Mouse (Mus musculus) C2C12 (cell line): ENCODE data around the gene Zranb3. TPM values are rescaled to one million over a fixed set of nuclear protein-coding genes. Genes with fewer than 3 reads are reported as not detected.

ENCODE experiments used
- H3K27me3 ChIP-seq: one replicate; pipeline ENCODE4 v1.6.1; 2011; ENCODE audit not compliant: control insufficient read depth, insufficient read depth, insufficient read length
- H3K36me3 ChIP-seq: one replicate; pipeline ENCODE4 v1.6.1; 2011; ENCODE audit not compliant: control insufficient read depth, insufficient read depth
- H3K4me3 ChIP-seq: one replicate; pipeline ENCODE4 v1.5.1; 2011; ENCODE audit warnings: mild to moderate bottlenecking, control low read depth; ENCODE audit not compliant: poor library complexity, insufficient read depth, severe bottlenecking
- H3K79me2 ChIP-seq: one replicate; pipeline ENCODE4 v1.6.1; 2011; ENCODE audit not compliant: control insufficient read depth, insufficient read depth
- H3K79me3 ChIP-seq: one replicate; pipeline ENCODE4 v1.6.1; 2011; ENCODE audit warnings: low read depth, control low read depth
- H3ac ChIP-seq: one replicate; pipeline ENCODE3; 2011; ENCODE audit warnings: low read depth; ENCODE audit not compliant: control insufficient read depth, insufficient read length
- CEBPB ChIP-seq: IDR thresholded peaks from one replicate; pipeline ENCODE4 v1.6.1; 2011; ENCODE audit warnings: low read depth, mild to moderate bottlenecking, control low read depth, moderate library complexity
- CTCF ChIP-seq: IDR thresholded peaks from one replicate; pipeline ENCODE4 v1.5.1; 2011; ENCODE audit not compliant: control insufficient read depth, insufficient read depth, insufficient read length
- FOSL1 ChIP-seq: IDR thresholded peaks from one replicate; pipeline ENCODE4 v1.8.0; 2011; ENCODE audit warnings: mild to moderate bottlenecking, low read length; ENCODE audit not compliant: poor library complexity, insufficient read depth, severe bottlenecking
- MAX ChIP-seq: IDR thresholded peaks from one replicate; pipeline ENCODE4 v1.6.1; 2011; ENCODE audit warnings: mild to moderate bottlenecking, control low read depth
- MYOD1 ChIP-seq: IDR thresholded peaks from one replicate; pipeline ENCODE4 v1.6.1; 2011; ENCODE audit warnings: low read depth; ENCODE audit not compliant: control insufficient read depth, insufficient read length
- MYOG ChIP-seq: IDR thresholded peaks from one replicate; pipeline ENCODE4 v1.6.1; 2011; ENCODE audit not compliant: control insufficient read depth, insufficient read length; ENCODE audit errors: extremely low read depth
- USF1 ChIP-seq: IDR thresholded peaks from one replicate; pipeline ENCODE4 v1.6.1; 2011; ENCODE audit warnings: low read depth, mild to moderate bottlenecking, control low read depth, moderate library complexity
- polyA plus RNA-seq: library from polyadenylated mRNA; unstranded; fragments of >200 nt; fragmentation: generic; extraction: Trizol; gene quantifications from one replicate; pipeline ENCODE4 v1.2.1, GENCODE M21; 2012; ENCODE audit warnings: missing spikeins

The Zranb3 gene
- polyA plus RNA-seq, 1 experiment = 3.1 TPM

GRCm38 (mm10) chr1:127978125-127978524 is 124.7 kb downstream of the Zranb3 start:
- H3ac ChIP-seq = no peak overlapping the region
- no peaks in the 10 kb centered on the region for H3K36me3 ChIP-seq
- no peaks in the 10 kb centered on the region for H3K79me3 ChIP-seq
- no peak overlapping the region for H3K4me3 ChIP-seq
- H3K79me2 ChIP-seq = no peaks in the 10 kb centered on the region
- TF ChIP-seq CEBPB = no peak
- no peak for TF ChIP-seq USF1
- no peak for TF ChIP-seq CTCF
- no peaks in the 10 kb centered on the region for H3K27me3 ChIP-seq

- Histone ChIP-seq H3K4me3 (no peak overlapping the region), H3K36me3 (no peaks in the 10 kb centered on the region), H3K79me3 (no peaks in the 10 kb centered on the region), H3K79me2 (no peaks in the 10 kb centered on the region), H3ac (no peak overlapping the region), H3K27me3 (no peaks in the 10 kb centered on the region)
- TF ChIP-seq CEBPB (no peak), MYOD1 (no peak), FOSL1 (no peak), MYOG (no peak), MAX (no peak), USF1 (no peak), CTCF (no peak)
Observed at GRCm38 (mm10) chr1:127976106-127976505, 126.7 kb downstream of the Zranb3 start.

GRCm38 (mm10) chr1:127975676-127976075 is 127.2 kb downstream of the Zranb3 start:
- no peaks in the 10 kb centered on the region for H3K27me3 ChIP-seq
- no peak overlapping the region for H3ac ChIP-seq
- no peaks in the 10 kb centered on the region for H3K79me2 ChIP-seq
- no peak overlapping the region for H3K4me3 ChIP-seq
- no peaks in the 10 kb centered on the region for H3K79me3 ChIP-seq
- no peaks in the 10 kb centered on the region for H3K36me3 ChIP-seq
- TF ChIP-seq FOSL1 (peak; percentile 43), MYOG (no peak), CEBPB (no peak), MYOD1 (peak; percentile 18), CTCF (no peak), USF1 (no peak)

- no peaks in the 10 kb centered on the region for H3K79me3 ChIP-seq
- H3K79me2 ChIP-seq = no peaks in the 10 kb centered on the region
- H3K27me3 ChIP-seq = no peaks in the 10 kb centered on the region
- TF ChIP-seq MYOG (no peak), MYOD1 (no peak), MAX (no peak), CTCF (no peak), CEBPB (no peak), USF1 (no peak), FOSL1 (no peak)
- no peaks in the 10 kb centered on the region for H3K36me3 ChIP-seq
- H3ac ChIP-seq = no peak overlapping the region
- H3K4me3 ChIP-seq = no peak overlapping the region
Observed at GRCm38 (mm10) chr1:127974082-127974481, 128.8 kb downstream of the Zranb3 start.

GRCm38 (mm10) chr1:127970870-127971269 is 132.0 kb downstream of the Zranb3 start:
- H3K36me3 ChIP-seq = no peaks in the 10 kb centered on the region
- H3K79me3 ChIP-seq = no peaks in the 10 kb centered on the region
- H3K79me2 ChIP-seq = no peaks in the 10 kb centered on the region
- no peak overlapping the region for H3K4me3 ChIP-seq
- no peaks in the 10 kb centered on the region for H3K27me3 ChIP-seq
- TF ChIP-seq MYOD1 = no peak
- no peak for TF ChIP-seq CEBPB
- no peak for TF ChIP-seq CTCF
- TF ChIP-seq FOSL1 = no peak
- TF ChIP-seq USF1 = no peak
- no peak for TF ChIP-seq MAX
- no peak for TF ChIP-seq MYOG
- H3ac ChIP-seq = no peak overlapping the region

GRCm38 (mm10) chr1:127963326-127963725 is 139.5 kb downstream of the Zranb3 start:
- H3ac ChIP-seq = no peak overlapping the region
- H3K36me3 ChIP-seq = no peaks in the 10 kb centered on the region
- no peaks in the 10 kb centered on the region for H3K79me3 ChIP-seq
- no peaks in the 10 kb centered on the region for H3K79me2 ChIP-seq
- TF ChIP-seq MYOG (no peak), CEBPB (no peak), MYOD1 (no peak), CTCF (no peak), USF1 (no peak), FOSL1 (no peak), MAX (no peak)
- no peak overlapping the region for H3K4me3 ChIP-seq
- no peaks in the 10 kb centered on the region for H3K27me3 ChIP-seq

DNA sequence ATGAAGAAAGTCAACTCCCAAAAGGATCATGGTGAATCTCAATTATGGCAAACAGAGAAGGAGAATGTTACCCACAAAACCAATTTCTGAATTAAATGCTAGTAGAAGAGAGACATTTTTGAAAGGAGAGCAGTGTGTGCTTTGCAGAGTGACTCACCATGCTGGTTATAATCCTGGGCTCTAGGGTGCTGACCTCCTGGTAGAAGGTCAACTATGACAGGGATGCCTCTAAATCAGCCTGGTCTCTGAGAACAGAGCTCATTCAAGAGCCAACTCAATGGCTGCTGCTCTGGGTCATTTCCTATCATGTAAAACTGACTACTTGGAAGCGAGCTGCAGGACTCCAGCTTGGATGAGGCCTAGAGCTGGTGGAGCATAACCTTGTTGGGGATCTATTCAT is 141.7 kb downstream of the Zranb3 start:
- Histone ChIP-seq H3ac (no peak overlapping the region), H3K4me3 (no peak overlapping the region), H3K79me3 (no peaks in the 10 kb centered on the region), H3K36me3 (no peaks in the 10 kb centered on the region), H3K79me2 (no peaks in the 10 kb centered on the region), H3K27me3 (no peaks in the 10 kb centered on the region)
- TF ChIP-seq FOSL1 (peak; percentile 84), MAX (peak; percentile 15), CEBPB (no peak), MYOD1 (no peak), USF1 (no peak)
